Mouse (Mus musculus) liver, embryonic 15.5 days (tissue): ENCODE results near the gene Sdccag8. TPM values are rescaled to one million over a fixed set of nuclear protein-coding genes. Genes with fewer than 3 reads are reported as not detected.

Experiments used
- ATAC-seq: fragments of 200-750 bp; cut with Nextera tagmentation; 2 replicates; pipeline ENCODE4 v1.8.0; 2017; ENCODE audit warnings: moderate number of reproducible peaks, mild to moderate bottlenecking, moderate library complexity; ENCODE audit not compliant: insufficient read depth
- H3K27ac ChIP-seq: fragments of 300-500 bp; sonication (generic); replicated peaks from 2 replicates; pipeline ENCODE4 v1.5.1; 2015; ENCODE audit warnings: mild to moderate bottlenecking, inconsistent platforms
- H3K27me3 ChIP-seq: fragments of 300-500 bp; sonication (generic); 2 replicates; pipeline ENCODE4 v1.6.1; 2015; ENCODE audit warnings: mild to moderate bottlenecking, inconsistent platforms
- H3K36me3 ChIP-seq: fragments of 300-500 bp; sonication (generic); replicated peaks from 2 replicates; pipeline ENCODE4 v1.6.1; 2015; ENCODE audit warnings: moderate library complexity, mild to moderate bottlenecking, inconsistent platforms
- H3K4me1 ChIP-seq: fragments of 300-500 bp; sonication (generic); replicated peaks from 2 replicates; pipeline ENCODE4 v1.6.1; 2015; ENCODE audit warnings: inconsistent platforms
- H3K4me2 ChIP-seq: fragments of 300-500 bp; sonication (generic); 2 replicates; pipeline ENCODE4 v1.6.1; 2015; ENCODE audit warnings: moderate library complexity, mild to moderate bottlenecking, inconsistent platforms
- H3K4me3 ChIP-seq: fragments of 300-500 bp; sonication (generic); replicated peaks from 2 replicates; pipeline ENCODE4 v1.5.1; 2015; ENCODE audit warnings: mild to moderate bottlenecking, inconsistent platforms
- H3K9ac ChIP-seq: fragments of 300-500 bp; sonication (generic); 2 replicates; pipeline ENCODE4 v1.6.1; 2015; ENCODE audit warnings: moderate library complexity, mild to moderate bottlenecking, inconsistent platforms
- H3K9me3 ChIP-seq: fragments of 300-500 bp; sonication (generic); replicated peaks from 2 replicates; pipeline ENCODE4 v1.6.1; 2016; ENCODE audit warnings: inconsistent platforms
- WGBS: fragments of 180-500 bp; shearing (Covaris S2); methylation state at CpG from one replicate; pipeline ENCODE4 v1.1.7; 2015; ENCODE audit warnings: mixed read lengths; ENCODE audit not compliant: insufficient replicate concordance; 5-methylcytosine and 5-hydroxymethylcytosine counted together
- polyA plus RNA-seq: library from polyadenylated mRNA; unstranded; fragments of >200 nt; fragmentation: Nextera tagmentation; extraction: Ambion mirVana; gene quantifications from 2 replicates; pipeline ENCODE4 v1.2.1, GENCODE M21; 2015

Sdccag8 gene
- polyA plus RNA-seq, 1 experiment from 2014 or later = 5.0 TPM

- Histone ChIP-seq H3K4me2 (no peak overlapping the region), H3K36me3 (no peaks in the 10 kb centered on the region), H3K9me3 (no peaks in the 10 kb centered on the region), H3K9ac (no peak overlapping the region), H3K4me1 (peaks cover 55% of the 10 kb centered on the region), H3K27me3 (no peaks in the 10 kb centered on the region), H3K27ac (no peak overlapping the region), H3K4me3 (no peak overlapping the region)
- WGBS = 57% methylated on average over 4 of the region's 4 CpGs
- ATAC-seq = no peak
Measured at GRCm38 (mm10) chr1:176816728-176817127, 2.3 kb downstream of the Sdccag8 start.

GRCm38 (mm10) chr1:176818147-176818546 is 3.7 kb downstream of the Sdccag8 start:
- H3K36me3 ChIP-seq = no peaks in the 10 kb centered on the region
- ATAC-seq = no peak
- H3K4me2 ChIP-seq = no peak overlapping the region
- peak overlapping the region; percentile 58 for H3K27ac ChIP-seq
- peaks cover 58% of the 10 kb centered on the region for H3K4me1 ChIP-seq
- H3K27me3 ChIP-seq = no peaks in the 10 kb centered on the region
- H3K4me3 ChIP-seq = no peak overlapping the region
- 42% methylated on average over 2 of the region's 2 CpGs for WGBS
- H3K9ac ChIP-seq = no peak overlapping the region
- no peaks in the 10 kb centered on the region for H3K9me3 ChIP-seq

- Histone ChIP-seq H3K4me2 (no peak overlapping the region), H3K27ac (peak overlapping the region; percentile 58), H3K9ac (no peak overlapping the region), H3K4me1 (peaks cover 62% of the 10 kb centered on the region), H3K9me3 (no peaks in the 10 kb centered on the region), H3K27me3 (no peaks in the 10 kb centered on the region), H3K4me3 (no peak overlapping the region), H3K36me3 (no peaks in the 10 kb centered on the region)
- no peak for ATAC-seq
- 35% methylated on average over 6 of the region's 6 CpGs for WGBS
Measured at GRCm38 (mm10) chr1:176818763-176819162, 4.3 kb downstream of the Sdccag8 start.

GRCm38 (mm10) chr1:176821929-176822328 is 7.5 kb downstream of the Sdccag8 start:
- Histone ChIP-seq H3K4me1 (peaks cover 63% of the 10 kb centered on the region), H3K9me3 (no peaks in the 10 kb centered on the region), H3K4me2 (peak overlapping the region; percentile 45), H3K9ac (no peak overlapping the region), H3K4me3 (0 out of 2 replicates have a peak overlapping the region, but pooled peaks have one; percentile 6), H3K27ac (no peak overlapping the region), H3K27me3 (no peaks in the 10 kb centered on the region), H3K36me3 (no peaks in the 10 kb centered on the region)
- ATAC-seq = peak; percentile 84
- WGBS = 4% methylated on average over 1 of the region's 1 CpGs

GRCm38 (mm10) chr1:176822949-176823348 is 8.5 kb downstream of the Sdccag8 start:
- Histone ChIP-seq H3K27me3 (no peaks in the 10 kb centered on the region), H3K9ac (no peak overlapping the region), H3K27ac (no peak overlapping the region), H3K9me3 (no peaks in the 10 kb centered on the region), H3K4me2 (peak overlapping the region; percentile 11; the same call in 1 of the 2 replicates), H3K4me1 (peaks cover 66% of the 10 kb centered on the region), H3K36me3 (no peaks in the 10 kb centered on the region), H3K4me3 (no peak overlapping the region)
- peak; percentile 40; the same call in 1 of the 2 replicates for ATAC-seq
- 19% methylated on average over 4 of the region's 4 CpGs for WGBS

- ATAC-seq = no peak
- peak overlapping the region; percentile 23; the same call in 1 of the 2 replicates for H3K4me2 ChIP-seq
- H3K36me3 ChIP-seq = no peaks in the 10 kb centered on the region
- no peak overlapping the region for H3K27ac ChIP-seq
- no peak overlapping the region for H3K9ac ChIP-seq
- H3K4me1 ChIP-seq = peaks cover 57% of the 10 kb centered on the region
- no peaks in the 10 kb centered on the region for H3K27me3 ChIP-seq
- H3K4me3 ChIP-seq = no peak overlapping the region
- no peaks in the 10 kb centered on the region for H3K9me3 ChIP-seq
- 45% methylated on average over 8 of the region's 8 CpGs for WGBS
Measured at GRCm38 (mm10) chr1:176823889-176824288, 9.4 kb downstream of the Sdccag8 start.

- H3K4me2 ChIP-seq = no peak overlapping the region
- no peak overlapping the region for H3K9ac ChIP-seq
- H3K4me3 ChIP-seq = no peak overlapping the region
- no peak overlapping the region for H3K27ac ChIP-seq
- WGBS = 77% methylated on average over 6 of the region's 6 CpGs
- no peaks in the 10 kb centered on the region for H3K27me3 ChIP-seq
- no peaks in the 10 kb centered on the region for H3K9me3 ChIP-seq
- ATAC-seq = no peak
- peaks cover 60% of the 10 kb centered on the region for H3K4me1 ChIP-seq
- H3K36me3 ChIP-seq = no peaks in the 10 kb centered on the region
Measured at GRCm38 (mm10) chr1:176824611-176825010, 10.2 kb downstream of the Sdccag8 start.

GRCm38 (mm10) chr1:176825084-176825483 is 10.6 kb downstream of the Sdccag8 start:
- no peak for ATAC-seq
- Histone ChIP-seq H3K36me3 (no peaks in the 10 kb centered on the region), H3K4me1 (peaks cover 58% of the 10 kb centered on the region), H3K27me3 (no peaks in the 10 kb centered on the region), H3K9ac (no peak overlapping the region), H3K9me3 (no peaks in the 10 kb centered on the region), H3K27ac (no peak overlapping the region), H3K4me2 (no peak overlapping the region), H3K4me3 (no peak overlapping the region)
- WGBS = 79% methylated on average over 4 of the region's 4 CpGs

- Histone ChIP-seq H3K9ac (no peak overlapping the region), H3K4me1 (peaks cover 47% of the 10 kb centered on the region), H3K4me2 (no peak overlapping the region), H3K27me3 (no peaks in the 10 kb centered on the region), H3K9me3 (no peaks in the 10 kb centered on the region), H3K36me3 (no peaks in the 10 kb centered on the region), H3K27ac (peak overlapping the region; percentile 15; the same call in 1 of the 2 replicates), H3K4me3 (no peak overlapping the region)
- no peak for ATAC-seq
- WGBS = 41% methylated on average over 11 of the region's 11 CpGs
Measured at GRCm38 (mm10) chr1:176826186-176826585, 11.7 kb downstream of the Sdccag8 start.

GRCm38 (mm10) chr1:176826931-176827330 is 12.5 kb downstream of the Sdccag8 start:
- H3K4me1 ChIP-seq = peaks cover 40% of the 10 kb centered on the region
- H3K4me2 ChIP-seq = no peak overlapping the region

GRCm38 (mm10) chr1:176827365-176827764 is 12.9 kb downstream of the Sdccag8 start:
- no peak overlapping the region for H3K4me2 ChIP-seq
- peak overlapping the region; percentile 48 for H3K27ac ChIP-seq
- H3K36me3 ChIP-seq = no peaks in the 10 kb centered on the region
- H3K27me3 ChIP-seq = no peaks in the 10 kb centered on the region
- peaks cover 35% of the 10 kb centered on the region for H3K4me1 ChIP-seq
- no peak overlapping the region for H3K9ac ChIP-seq
- ATAC-seq = peak; percentile 71
- WGBS = 24% methylated on average over 4 of the region's 4 CpGs
- H3K9me3 ChIP-seq = no peaks in the 10 kb centered on the region
- no peak overlapping the region for H3K4me3 ChIP-seq

More at GRCm38 (mm10) chr1:176826931-176827330, 12.5 kb downstream of the Sdccag8 start:
- no peaks in the 10 kb centered on the region for H3K27me3 ChIP-seq
- H3K9me3 ChIP-seq = no peaks in the 10 kb centered on the region
- ATAC-seq = no peak
- H3K36me3 ChIP-seq = no peaks in the 10 kb centered on the region
- WGBS = 44% methylated on average over 4 of the region's 4 CpGs
- H3K9ac ChIP-seq = no peak overlapping the region
- H3K27ac ChIP-seq = peak overlapping the region; percentile 48; the same call in 1 of the 2 replicates
- no peak overlapping the region for H3K4me3 ChIP-seq

- H3K9me3 ChIP-seq = no peaks in the 10 kb centered on the region
- no peaks in the 10 kb centered on the region for H3K36me3 ChIP-seq
- no peak overlapping the region for H3K9ac ChIP-seq
- peak; percentile 6; the same call in 1 of the 2 replicates for ATAC-seq
- no peaks in the 10 kb centered on the region for H3K27me3 ChIP-seq
- no peak overlapping the region for H3K4me3 ChIP-seq
- peak overlapping the region; percentile 48; the same call in 1 of the 2 replicates for H3K27ac ChIP-seq
- peaks cover 30% of the 10 kb centered on the region for H3K4me1 ChIP-seq
- no peak overlapping the region for H3K4me2 ChIP-seq
- WGBS = 38% methylated on average over 5 of the region's 5 CpGs
Measured at GRCm38 (mm10) chr1:176827945-176828485, 13.6 kb downstream of the Sdccag8 start.
